Mouse (Mus musculus) midbrain, embryonic 14.5 days (tissue): ENCODE results near the gene Sct. TPM values are rescaled to one million over a fixed set of nuclear protein-coding genes. Genes with fewer than 3 reads are reported as not detected.

ENCODE experiments used
- ATAC-seq: fragments of 200-750 bp; cut with Nextera tagmentation; 2 replicates; pipeline ENCODE4 v1.8.0; 2017; ENCODE audit warnings: moderate number of reproducible peaks, moderate library complexity; ENCODE audit not compliant: low FRiP score, low TSS enrichment
- DNase-seq: peaks from one replicate; pipeline ENCODE4 v3.0.0-alpha.2; 2015
- H3K27ac ChIP-seq: fragments of 300-500 bp; sonication (generic); replicated peaks from 2 replicates; pipeline ENCODE4 v1.5.1; 2014; ENCODE audit warnings: mild to moderate bottlenecking, low read depth, low read length, moderate library complexity
- H3K27me3 ChIP-seq: fragments of 300-500 bp; sonication (generic); 2 replicates; pipeline ENCODE4 v1.6.1; 2014; ENCODE audit warnings: low read length, control low read depth, mixed read lengths; ENCODE audit not compliant: control insufficient read depth, insufficient read depth
- H3K36me3 ChIP-seq: fragments of 300-500 bp; sonication (generic); 2 replicates; pipeline ENCODE4 v1.6.1; 2014; ENCODE audit warnings: low read length, control low read depth; ENCODE audit not compliant: control insufficient read depth, insufficient read depth
- H3K4me1 ChIP-seq: fragments of 300-500 bp; sonication (generic); 2 replicates; pipeline ENCODE4 v1.6.1; 2014; ENCODE audit warnings: mild to moderate bottlenecking, antibody characterized with exemption, low read length, control low read depth; ENCODE audit not compliant: control insufficient read depth, insufficient read depth
- H3K4me2 ChIP-seq: fragments of 300-500 bp; sonication (generic); 2 replicates; pipeline ENCODE4 v1.6.1; 2014; ENCODE audit warnings: mild to moderate bottlenecking, low read length, moderate library complexity
- H3K4me3 ChIP-seq: fragments of 300-500 bp; sonication (generic); replicated peaks from 2 replicates; pipeline ENCODE4 v1.5.1; 2014; ENCODE audit warnings: low read depth, low read length
- H3K9ac ChIP-seq: fragments of 300-500 bp; sonication (generic); replicated peaks from 2 replicates; pipeline ENCODE4 v1.6.1; 2014; ENCODE audit warnings: mild to moderate bottlenecking, low read length, moderate library complexity
- H3K9me3 ChIP-seq: fragments of 300-500 bp; sonication (generic); 2 replicates; pipeline ENCODE4 v1.6.1; 2016; ENCODE audit warnings: low read length, control low read depth, mixed read lengths; ENCODE audit not compliant: control insufficient read depth
- WGBS: fragments of 180-500 bp; shearing (Covaris S2); extraction: QIAGEN DNeasy Blood & Tissue Kit; methylation state at CpG from one replicate; pipeline ENCODE4 v1.1.7; 2014; 5-methylcytosine and 5-hydroxymethylcytosine counted together
- polyA plus RNA-seq: library from polyadenylated mRNA; unstranded; fragments of >200 nt; fragmentation: Nextera tagmentation; extraction: Ambion mirVana; gene quantifications from 2 replicates; pipeline ENCODE4 v1.2.1, GENCODE M21; 2014

Sct gene
- 0.49 and 1.3 TPM in 2 replicates for polyA plus RNA-seq

GRCm38 (mm10) chr7:141278766-141279590 is at the start of gene Sct:
Gene Sct, minus strand, starts transcription at chr7:141279133.
- WGBS: 2% methylated on average over 46 of the region's 46 CpGs
- no peaks in the 10 kb centered on the region for H3K9me3 ChIP-seq
- peaks cover 11% of the 10 kb centered on the region; the same call in 1 of the 2 replicates for H3K4me1 ChIP-seq
- ATAC-seq: peak; percentile 72
- H3K9ac ChIP-seq: peak within 1 kb of the TSS; percentile 48
- no peaks in the 10 kb centered on the region for H3K27me3 ChIP-seq
- no peak within 1 kb of the TSS for H3K27ac ChIP-seq
- peak; percentile 79 for DNase-seq
- H3K36me3 ChIP-seq: no peaks in the 10 kb centered on the region
- peak within 1 kb of the TSS; percentile 41 for H3K4me3 ChIP-seq
- peak within 1 kb of the TSS; percentile 75 for H3K4me2 ChIP-seq

GRCm38 (mm10) chr7:141328373-141328990 is 49.5 kb upstream of the Sct start:
- DNase-seq (no peak), ATAC-seq (no peak; the same call in none of the 2 replicates)
- H3K27me3 ChIP-seq: no peaks in the 10 kb centered on the region
- peak overlapping the region; percentile 94 for H3K9ac ChIP-seq
- H3K4me2 ChIP-seq: peak overlapping the region; percentile 100
- H3K4me1 ChIP-seq: peaks cover 28% of the 10 kb centered on the region
- peak overlapping the region; percentile 68 for H3K4me3 ChIP-seq
- 16% methylated on average over 24 of the region's 24 CpGs for WGBS
- no peaks in the 10 kb centered on the region for H3K9me3 ChIP-seq
- H3K27ac ChIP-seq: peak overlapping the region; percentile 100
- peaks cover 16% of the 10 kb centered on the region for H3K36me3 ChIP-seq

- DNase-seq (peak; percentile 100), ATAC-seq (peak; percentile 96)
- Histone ChIP-seq H3K4me3 (peak within 1 kb of the TSS; percentile 68), H3K9ac (peak within 1 kb of the TSS; percentile 94), H3K4me2 (peak within 1 kb of the TSS; percentile 100), H3K36me3 (peaks cover 18% of the 10 kb centered on the region), H3K4me1 (peaks cover 28% of the 10 kb centered on the region), H3K9me3 (no peaks in the 10 kb centered on the region), H3K27ac (peak within 1 kb of the TSS; percentile 100), H3K27me3 (no peaks in the 10 kb centered on the region)
- under 1% methylated on average over 105 of the region's 105 CpGs for WGBS
These were observed 48.8 kb upstream of the Sct start, which contains the start of the genes Deaf1 and Tmem80 for GRCm38 (mm10) chr7:141327469-141328372. Gene Deaf1, minus strand, starts transcription at chr7:141327690. Gene Tmem80, plus strand, starts transcription at chr7:141327739.

GRCm38 (mm10) chr7:141326546-141327446 is 47.9 kb upstream of the Sct start:
- WGBS: 6% methylated on average over 30 of the region's 35 CpGs
- DNase-seq: peak; percentile 21
- H3K27me3 ChIP-seq: no peaks in the 10 kb centered on the region

GRCm38 (mm10) chr7:141324686-141325085 is 45.8 kb upstream of the Sct start:
- WGBS: 95% methylated on average over 1 of the region's 1 CpGs
- Histone ChIP-seq H3K36me3 (peaks cover 42% of the 10 kb centered on the region), H3K4me1 (peaks cover 28% of the 10 kb centered on the region), H3K9ac (no peak overlapping the region), H3K27me3 (no peaks in the 10 kb centered on the region), H3K9me3 (no peaks in the 10 kb centered on the region), H3K27ac (no peak overlapping the region), H3K4me2 (0 out of 2 replicates have a peak overlapping the region, but pooled peaks have one; percentile 14), H3K4me3 (no peak overlapping the region)
- no peak for DNase-seq
- ATAC-seq: no peak

More at GRCm38 (mm10) chr7:141326546-141327446, 47.9 kb upstream of the Sct start:
- H3K27ac ChIP-seq: peak overlapping the region; percentile 100
- peaks cover 22% of the 10 kb centered on the region for H3K36me3 ChIP-seq
- H3K4me3 ChIP-seq: peak overlapping the region; percentile 68
- peak overlapping the region; percentile 100 for H3K4me2 ChIP-seq
- peak overlapping the region; percentile 94 for H3K9ac ChIP-seq
- ATAC-seq: peak; percentile 32
- H3K4me1 ChIP-seq: peaks cover 28% of the 10 kb centered on the region
- H3K9me3 ChIP-seq: no peaks in the 10 kb centered on the region

GRCm38 (mm10) chr7:141319446-141319845 is 40.5 kb upstream of the Sct start:
- no peaks in the 10 kb centered on the region for H3K4me1 ChIP-seq
- ATAC-seq (no peak), DNase-seq (no peak)
- no peak overlapping the region for H3K27ac ChIP-seq
- H3K9me3 ChIP-seq: no peaks in the 10 kb centered on the region
- no peak overlapping the region for H3K9ac ChIP-seq
- H3K4me2 ChIP-seq: no peak overlapping the region
- no peak overlapping the region for H3K4me3 ChIP-seq
- WGBS: 86% methylated on average over 2 of the region's 2 CpGs
- H3K36me3 ChIP-seq: peaks cover 93% of the 10 kb centered on the region
- no peaks in the 10 kb centered on the region for H3K27me3 ChIP-seq

GRCm38 (mm10) chr7:141317619-141318132 is 38.7 kb upstream of the Sct start:
- H3K27me3 ChIP-seq: no peaks in the 10 kb centered on the region
- no peaks in the 10 kb centered on the region for H3K9me3 ChIP-seq
- no peak overlapping the region for H3K4me3 ChIP-seq
- DNase-seq (no peak), ATAC-seq (no peak)
- peaks cover 97% of the 10 kb centered on the region for H3K36me3 ChIP-seq
- H3K4me1 ChIP-seq: no peaks in the 10 kb centered on the region
- no peak overlapping the region for H3K9ac ChIP-seq
- no peak overlapping the region for H3K4me2 ChIP-seq
- no peak overlapping the region for H3K27ac ChIP-seq
- WGBS: 85% methylated on average over 1 of the region's 1 CpGs
